Mouse (Mus musculus) spleen, postnatal 10 days (tissue): ENCODE measurements around the gene Hyal1.
"Not testable (repeated sequence)": the region's sequence is repeated elsewhere in the genome, so short reads cannot be mapped to it uniquely, and the experiment has no call there.

Source experiments
- DNase-seq, 2 experiments: peaks; one replicate each; pipeline ENCODE4 v3.0.0; 2021 to 2022; ENCODE audit warnings: low spot score in 2 of 2

Gene Hyal1

DNA sequence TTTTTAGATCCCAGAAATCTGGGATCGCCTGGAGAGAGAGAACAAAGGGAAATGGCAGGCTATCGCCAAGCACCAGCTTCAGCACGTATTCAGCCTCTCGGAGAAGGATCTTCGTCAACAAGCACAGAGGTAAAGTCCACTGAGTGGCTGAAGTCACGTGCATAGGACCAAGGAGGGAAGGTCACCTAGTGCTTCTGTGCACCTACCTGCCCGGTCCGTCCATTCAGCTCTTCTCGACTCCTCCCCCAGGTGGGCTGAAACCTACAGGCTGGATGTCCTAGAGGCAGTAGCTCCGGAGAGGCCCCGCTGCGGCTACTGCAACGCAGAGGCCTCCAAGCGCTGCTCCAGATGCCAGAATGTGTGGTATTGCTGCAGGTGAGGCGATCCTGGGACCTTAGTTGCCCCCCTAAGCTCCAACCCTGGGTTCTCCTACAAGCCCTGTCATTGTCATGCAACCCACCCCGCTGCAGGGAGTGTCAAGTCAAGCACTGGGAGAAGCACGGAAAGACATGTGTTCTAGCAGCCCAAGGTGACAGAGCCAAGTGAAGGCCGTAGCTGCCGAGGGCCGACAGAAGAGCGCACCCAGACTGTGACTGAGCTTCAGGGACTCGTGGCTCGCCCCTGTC is 26.1 kb upstream of the Hyal1 start:
- DNase-seq = no peak

DNA sequence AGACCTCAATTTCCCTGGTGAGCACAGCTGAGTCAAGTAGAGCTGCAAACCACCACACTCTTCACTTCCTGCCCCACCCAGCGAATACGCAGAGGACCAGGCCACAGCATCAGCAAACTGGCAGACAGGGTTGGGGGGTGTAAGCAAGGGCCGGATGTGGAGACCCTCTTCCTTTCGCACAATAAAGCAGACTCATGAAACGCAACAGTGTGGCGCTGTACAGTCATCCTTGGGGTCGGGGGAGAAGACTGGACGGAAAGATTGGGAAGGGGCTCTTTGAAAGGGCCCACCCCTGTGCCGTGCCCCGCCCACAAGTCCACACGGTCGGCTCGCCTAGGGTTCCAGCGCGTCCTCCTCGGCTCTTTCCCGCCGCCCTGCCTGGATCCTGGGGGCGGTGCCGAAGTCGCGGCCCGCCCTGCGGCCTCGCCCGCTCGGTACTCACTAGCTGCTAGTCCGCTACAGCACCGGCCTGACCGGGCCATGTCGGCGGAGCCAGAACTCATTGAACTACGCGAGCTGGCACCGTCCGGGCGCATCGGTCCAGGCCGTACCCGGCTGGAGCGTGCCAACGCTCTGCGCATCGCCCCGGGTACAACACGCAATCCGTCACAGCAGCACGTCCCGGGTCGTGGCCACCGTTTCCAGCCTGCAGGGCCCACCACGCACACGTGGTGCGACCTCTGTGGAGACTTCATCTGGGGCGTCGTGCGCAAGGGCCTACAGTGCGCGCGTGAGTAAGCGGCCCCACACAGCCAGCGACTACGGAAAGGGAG is 25.4 kb upstream of the Hyal1 start, which contains the start of gene Rassf1:
Gene Rassf1 (plus strand): TSS at position 439 of the 773 bp plus-strand sequence.
- peak; percentile 55 to 76 for DNase-seq

- no peak for DNase-seq
Observed at GRCm38 (mm10) chr9:107551890-107552355, 24.8 kb upstream of the Hyal1 start.

- no peak for DNase-seq
Observed at GRCm38 (mm10) chr9:107552690-107553393, 23.9 kb upstream of the Hyal1 start.

DNA sequence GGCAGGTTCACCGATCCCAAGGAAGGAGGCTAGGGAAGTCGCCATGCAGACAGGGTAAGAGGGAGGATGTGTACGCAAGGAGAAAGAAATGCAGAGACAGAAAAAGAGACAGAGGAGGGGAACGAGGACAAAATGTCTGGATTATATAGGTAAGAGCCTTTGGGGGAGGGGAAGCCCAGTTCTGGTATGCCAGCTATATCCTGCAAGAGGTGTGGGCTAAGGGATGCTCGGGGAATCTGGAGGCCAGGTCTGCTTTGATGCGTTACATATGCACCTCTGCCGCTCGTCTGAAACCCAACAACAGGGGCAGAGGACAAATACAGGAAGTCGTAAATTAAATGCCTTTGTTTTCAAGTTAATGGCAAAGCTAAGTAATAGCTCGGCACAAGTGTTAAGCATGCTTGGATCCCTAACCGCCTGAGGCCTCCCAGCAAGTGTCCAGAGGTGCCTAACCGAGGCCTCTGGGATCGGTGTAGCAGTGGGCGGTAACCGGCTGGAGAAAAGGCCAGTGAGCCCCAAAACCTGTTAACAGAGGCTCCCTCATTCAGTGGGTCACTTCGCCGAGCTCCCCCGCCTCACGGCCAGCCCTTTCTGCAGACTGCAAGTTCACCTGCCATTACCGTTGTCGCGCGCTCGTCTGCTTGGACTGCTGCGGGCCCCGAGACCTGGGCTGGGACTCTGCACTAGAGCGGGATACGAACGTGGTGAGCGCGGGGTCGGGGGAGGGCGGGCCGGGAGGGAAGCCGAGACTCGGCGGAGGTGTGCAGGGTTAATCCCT is 23.0 kb upstream of the Hyal1 start:
- peak in 1 of 2 experiments; percentile 61 for DNase-seq

- DNase-seq = peak; percentile 89 to 96
Observed at GRCm38 (mm10) chr9:107554319-107554825, 22.4 kb upstream of the Hyal1 start.

- DNase-seq = peak; percentile 64 to 66
Observed at GRCm38 (mm10) chr9:107555031-107555457, 21.7 kb upstream of the Hyal1 start.

GRCm38 (mm10) chr9:107555701-107556100 is 21.0 kb upstream of the Hyal1 start:
- DNase-seq = no peak

DNA sequence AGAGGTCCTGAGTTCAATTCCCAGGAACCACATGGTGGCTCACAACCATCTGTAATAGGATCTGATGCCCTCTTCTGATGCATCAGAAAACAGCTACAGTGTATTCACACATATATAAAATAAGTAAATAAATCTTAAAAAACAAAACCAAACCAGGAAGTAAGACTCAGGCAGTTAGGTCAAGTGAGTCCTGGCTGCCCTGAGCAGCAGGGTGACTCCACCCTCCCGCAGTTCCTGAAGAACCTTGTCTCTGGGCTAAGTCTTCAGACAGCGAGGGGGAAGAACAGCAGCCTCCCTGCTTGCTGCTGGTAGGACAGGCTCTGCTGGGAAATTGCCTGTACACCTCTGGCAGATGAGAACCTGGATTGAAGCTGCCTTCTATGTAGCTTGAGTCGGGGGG is 20.4 kb upstream of the Hyal1 start:
- DNase-seq = no peak

GRCm38 (mm10) chr9:107563029-107563581 is 13.6 kb upstream of the Hyal1 start, which contains the start of gene Tusc2:
TSS of gene Tusc2 (plus strand) at chr9:107563255.
- peak; percentile 85 to 95 for DNase-seq

- DNase-seq = not testable (repeated sequence)
Observed at GRCm38 (mm10) chr9:107565556-107565955, 11.2 kb upstream of the Hyal1 start.

- DNase-seq = peak; percentile 91 to 94
Observed at GRCm38 (mm10) chr9:107566041-107566709, 10.6 kb upstream of the Hyal1 start.

DNA sequence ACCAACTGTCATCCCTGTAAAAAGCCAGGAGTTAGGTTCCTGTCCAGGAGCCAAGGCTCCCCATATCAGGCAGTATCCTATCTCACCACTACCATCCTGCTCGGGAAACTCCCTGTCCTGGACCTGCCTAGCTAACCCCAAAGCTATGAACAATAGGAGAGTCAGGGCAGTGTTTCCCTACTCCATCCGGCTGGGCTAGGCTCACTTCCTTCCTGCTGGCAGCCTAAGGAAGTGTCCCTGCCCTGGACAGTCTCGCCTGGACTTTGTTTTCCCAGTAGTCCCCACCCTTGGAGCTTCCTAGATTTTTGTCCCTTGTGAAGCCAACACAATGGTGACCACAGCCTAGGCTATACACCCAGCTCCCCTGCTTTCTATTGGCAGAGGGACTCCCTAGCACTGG is 9.9 kb upstream of the Hyal1 start:
- DNase-seq = no peak

GRCm38 (mm10) chr9:107567702-107568319 is 8.9 kb upstream of the Hyal1 start, which contains the start of gene Hyal2:
TSS of gene Hyal2 (plus strand) at chr9:107567945.
- DNase-seq = no peak

GRCm38 (mm10) chr9:107568331-107569261 is 8.1 kb upstream of the Hyal1 start:
- peak; percentile 83 to 88 for DNase-seq

DNA sequence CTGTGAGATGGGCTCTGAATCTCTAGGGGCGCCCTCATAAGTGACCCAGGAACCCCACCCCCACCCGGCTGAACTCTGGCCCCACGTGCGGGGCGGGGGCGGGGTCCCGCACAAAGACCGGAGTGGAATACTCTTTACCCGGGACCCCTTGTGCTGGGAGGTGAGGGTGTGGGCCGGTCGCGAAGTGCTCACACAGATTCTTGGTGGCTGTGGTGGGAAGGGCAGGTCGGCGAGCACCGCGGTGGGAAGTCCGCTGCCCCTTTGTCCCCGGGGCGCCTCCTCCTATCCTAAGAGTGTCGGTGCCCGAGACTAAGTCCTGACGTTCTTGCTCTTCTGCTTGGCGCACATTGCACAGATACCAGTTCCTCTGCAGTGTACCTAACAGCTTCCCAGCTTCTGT is 7.5 kb upstream of the Hyal1 start:
- peak in 1 of 2 experiments; percentile 58 for DNase-seq

DNA sequence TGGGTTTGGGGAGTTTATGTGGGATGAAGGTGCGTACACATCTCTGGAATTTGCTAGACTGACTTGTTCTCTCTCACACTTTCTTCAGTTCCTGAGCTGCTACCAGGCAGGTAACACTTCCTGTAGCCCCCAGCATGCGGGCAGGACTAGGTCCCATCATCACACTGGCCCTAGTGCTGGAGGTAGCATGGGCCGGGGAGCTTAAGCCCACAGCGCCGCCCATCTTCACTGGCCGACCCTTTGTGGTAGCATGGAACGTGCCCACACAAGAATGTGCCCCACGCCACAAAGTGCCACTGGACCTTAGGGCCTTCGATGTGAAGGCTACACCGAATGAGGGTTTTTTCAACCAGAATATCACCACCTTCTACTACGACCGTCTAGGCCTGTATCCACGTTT is 6.7 kb upstream of the Hyal1 start:
- DNase-seq = no peak

DNA sequence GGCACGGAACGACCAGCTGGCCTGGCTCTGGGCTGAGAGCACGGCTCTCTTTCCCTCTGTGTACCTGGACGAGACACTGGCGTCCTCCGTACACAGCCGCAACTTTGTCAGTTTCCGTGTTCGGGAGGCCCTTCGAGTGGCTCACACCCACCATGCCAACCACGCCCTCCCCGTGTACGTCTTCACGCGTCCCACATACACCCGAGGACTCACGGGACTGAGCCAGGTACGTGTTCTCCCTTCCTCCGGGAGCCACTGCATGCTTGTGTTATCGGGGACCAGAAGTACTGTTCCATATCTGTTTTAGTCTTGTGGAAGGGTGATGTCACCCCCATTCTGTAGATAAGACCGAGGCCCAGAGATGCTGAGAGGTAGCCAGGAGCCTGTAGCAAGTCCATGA is 5.9 kb upstream of the Hyal1 start:
- DNase-seq = peak in 1 of 2 experiments; percentile 25
